Mouse (Mus musculus): ENCODE results near the gene Sbno2.
A peak's percentile ranks its signal among the peaks of the same experiment; 100 is the strongest.

DNA sequence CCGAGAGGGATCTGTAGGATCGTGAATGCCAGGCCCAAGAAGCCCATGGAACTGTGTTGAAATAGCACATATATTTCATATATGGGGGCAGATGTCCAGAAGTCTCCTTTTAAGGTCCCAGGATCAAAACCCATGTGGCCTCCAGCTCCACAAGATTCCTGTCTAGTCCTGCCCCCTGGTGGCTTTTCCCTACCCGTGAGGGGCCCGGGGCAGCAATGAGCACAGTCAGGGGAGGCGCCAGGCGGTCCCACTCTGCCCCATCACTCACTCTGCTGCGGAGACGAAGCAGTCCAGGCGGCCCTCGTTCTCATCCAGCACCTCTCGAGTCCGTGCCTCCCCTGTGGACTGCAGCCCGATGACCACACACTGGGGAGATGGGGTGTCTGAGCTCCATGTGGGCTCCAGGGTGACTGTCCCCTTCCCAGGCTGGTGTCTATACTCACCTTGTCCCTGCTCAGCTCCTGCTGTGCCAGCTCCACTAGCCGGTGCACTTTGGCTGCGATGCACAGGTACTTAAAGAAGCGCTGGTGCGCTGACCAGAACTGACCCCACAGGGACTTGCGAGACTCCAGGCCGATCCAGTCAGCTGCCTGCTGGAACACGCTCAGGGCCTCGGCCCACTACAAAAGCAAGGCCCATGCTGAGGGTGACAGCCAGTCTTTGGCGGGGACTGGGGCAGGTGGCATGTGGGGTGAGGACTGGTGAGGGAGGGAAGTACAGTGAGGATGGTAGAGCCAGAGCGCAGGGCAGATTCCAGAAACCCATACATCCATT is 41.3 kb downstream of the Sbno2 start:
- TF ChIP-seq CTCF (IDR thresholded peaks at IDR 0.05; ENCODE audit: low read depth), result peak; percentile 38
- no peak for TF ChIP-seq EP300 (IDR thresholded peaks at IDR 0.05; ENCODE audit: low read depth)
